Mouse (Mus musculus): ENCODE results near the gene Cpeb1.

- TF ChIP-seq CTCF (IDR thresholded peaks at IDR 0.05; ENCODE audit: low read depth) (peak; percentile 91), EP300 (IDR thresholded peaks at IDR 0.05; ENCODE audit: low read depth) (no peak)
Measured at GRCm38 (mm10) chr7:81339783-81340182, 115.5 kb downstream of the Cpeb1 start.

Measured in liver, embryonic 14.5 days (tissue).